Mouse (Mus musculus) c-Kit-positive CD71-positive TER-119-positive erythroid progenitor cells, embryonic 14.5 days (primary cell): Measurements from ENCODE around the gene Adamtsl3.

Source experiments
- DNase-seq: peaks from one replicate; pipeline ENCODE4 v3.0.0-alpha.2; 2013; ENCODE audit warnings: low spot score

The Adamtsl3 gene

GRCm38 (mm10) chr7:82649081-82649445 is 313.6 kb downstream of the Adamtsl3 start:
- DNase-seq = peak; percentile 33
